Mouse (Mus musculus): Measurements from ENCODE around the gene Ostc.

Ostc gene

GRCm38 (mm10) chr3:130708967-130709924 lies at the start of gene Ostc:
Ostc (minus strand) TSS chr3:130709444.
- DNase-seq (ENCODE audit: low spot score) = peak; percentile 90

GRCm38 (mm10) chr3:130758157-130758841 lies 49.1 kb upstream of the Ostc start:
- no peak for DNase-seq (ENCODE audit: low spot score)

- DNase-seq (ENCODE audit: low spot score) = no peak
Observed at GRCm38 (mm10) chr3:130757117-130757852, 48.0 kb upstream of the Ostc start.

GRCm38 (mm10) chr3:130749206-130749605 lies 40.0 kb upstream of the Ostc start:
- no peak for DNase-seq (ENCODE audit: low spot score)

DNA sequence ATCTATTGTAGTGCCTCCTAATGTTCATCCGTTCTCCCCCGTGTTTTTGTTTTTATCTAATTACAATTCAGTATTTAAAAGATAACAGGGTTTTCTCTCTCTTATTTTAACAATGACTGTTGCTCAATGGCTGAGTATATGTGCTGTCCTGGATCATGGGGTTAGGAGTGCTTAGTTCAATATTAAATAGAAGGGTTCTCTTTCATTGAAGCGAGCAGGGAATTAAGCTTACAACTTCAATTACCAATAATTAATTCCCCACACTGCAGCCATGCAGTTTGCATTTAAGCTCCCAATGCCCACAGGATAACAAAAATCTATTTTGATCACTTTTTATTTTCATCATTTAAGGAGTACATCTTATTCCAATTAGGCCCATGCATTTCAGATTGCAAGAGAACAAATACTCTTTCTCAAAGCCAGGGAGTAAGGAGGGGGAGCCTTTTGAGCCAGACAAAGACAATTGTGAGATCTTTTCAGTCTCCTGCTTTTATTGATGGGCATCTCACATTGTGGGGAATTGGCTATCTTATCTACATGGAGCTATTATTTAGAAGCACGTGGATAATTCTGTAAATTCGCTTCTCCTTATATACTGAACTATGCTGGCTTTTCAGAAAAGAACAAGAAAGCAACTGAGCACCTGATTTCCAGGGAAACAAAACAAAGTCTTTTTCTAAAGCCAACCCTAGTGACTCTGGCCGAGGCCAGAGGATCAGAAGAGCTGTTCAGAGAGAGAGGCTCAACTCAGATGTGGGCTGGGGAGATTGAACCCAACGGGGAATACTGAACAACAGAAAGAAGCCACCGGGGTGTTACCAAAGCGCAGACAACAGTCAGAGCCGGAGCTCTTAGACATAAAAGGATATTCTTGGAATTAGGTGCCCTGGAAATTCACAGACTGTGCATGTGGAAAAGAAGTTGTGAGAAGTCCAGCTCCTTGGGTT lies 37.7 kb upstream of the Ostc start:
- DNase-seq (ENCODE audit: low spot score) = no peak

GRCm38 (mm10) chr3:130737652-130738361 lies 28.6 kb upstream of the Ostc start:
- no peak for DNase-seq (ENCODE audit: low spot score)

- no peak for DNase-seq (ENCODE audit: low spot score)
Observed at GRCm38 (mm10) chr3:130736758-130737157, 27.5 kb upstream of the Ostc start.

GRCm38 (mm10) chr3:130730189-130730653 lies 21.0 kb upstream of the Ostc start, which contains the start of gene Rpl34:
Rpl34 (minus strand) TSS chr3:130730398.
- DNase-seq (ENCODE audit: low spot score) = peak; percentile 93

- DNase-seq (ENCODE audit: low spot score) = peak; percentile 31
Observed at GRCm38 (mm10) chr3:130729472-130730188, 20.4 kb upstream of the Ostc start.

DNA sequence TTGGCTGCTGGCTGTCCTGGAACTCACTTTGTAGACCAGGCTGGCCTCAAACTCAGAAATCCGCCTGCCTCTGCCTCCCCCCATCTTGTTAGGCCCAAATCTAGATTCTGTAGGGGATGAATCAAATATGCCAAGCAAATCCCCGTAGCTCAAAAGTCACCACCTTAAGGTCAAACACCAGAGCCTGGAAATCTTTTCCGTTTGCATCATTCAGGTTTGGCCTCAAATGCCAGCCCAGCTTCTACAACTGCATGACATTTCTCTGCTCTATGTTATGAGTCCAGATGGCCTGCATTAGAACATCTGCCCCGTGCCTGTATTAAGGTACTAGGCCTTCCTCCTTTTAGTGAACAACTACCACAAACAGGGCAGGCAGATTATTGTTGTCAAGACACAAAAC lies 18.4 kb upstream of the Ostc start:
- DNase-seq (ENCODE audit: low spot score) = no peak

GRCm38 (mm10) chr3:130727036-130727435 lies 17.8 kb upstream of the Ostc start:
- no peak for DNase-seq (ENCODE audit: low spot score)

GRCm38 (mm10) chr3:130725718-130726117 lies 16.5 kb upstream of the Ostc start:
- no peak for DNase-seq (ENCODE audit: low spot score)

- DNase-seq (ENCODE audit: low spot score) = no peak
Observed at GRCm38 (mm10) chr3:130722733-130723478, 13.7 kb upstream of the Ostc start.

GRCm38 (mm10) chr3:130720225-130720624 lies 11.0 kb upstream of the Ostc start:
- no peak for DNase-seq (ENCODE audit: low spot score)

DNA sequence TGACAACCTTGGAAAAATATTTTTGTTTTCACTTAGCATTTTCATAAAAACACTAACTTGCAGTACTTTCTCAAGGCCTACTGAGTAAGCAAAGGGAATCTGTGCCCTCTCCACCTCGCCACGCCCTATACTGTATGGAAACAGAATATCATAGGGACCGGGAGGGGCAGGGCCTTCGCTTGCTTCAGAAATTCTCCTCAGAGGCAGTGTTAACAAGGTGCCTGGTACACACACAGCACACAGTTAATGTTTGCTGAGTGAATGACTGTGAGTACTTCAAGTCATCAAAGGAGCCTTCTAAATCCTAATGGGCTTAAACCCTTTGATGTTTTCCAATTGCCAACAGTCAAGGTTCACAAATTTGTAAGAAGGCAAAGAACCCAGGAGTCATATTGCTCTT lies 9.6 kb upstream of the Ostc start:
- DNase-seq (ENCODE audit: low spot score) = no peak

GRCm38 (mm10) chr3:130716555-130716954 lies 7.3 kb upstream of the Ostc start:
- DNase-seq (ENCODE audit: low spot score) = no peak

- DNase-seq (ENCODE audit: low spot score) = peak; percentile 43
Observed at GRCm38 (mm10) chr3:130714775-130715568, 5.7 kb upstream of the Ostc start.

DNA sequence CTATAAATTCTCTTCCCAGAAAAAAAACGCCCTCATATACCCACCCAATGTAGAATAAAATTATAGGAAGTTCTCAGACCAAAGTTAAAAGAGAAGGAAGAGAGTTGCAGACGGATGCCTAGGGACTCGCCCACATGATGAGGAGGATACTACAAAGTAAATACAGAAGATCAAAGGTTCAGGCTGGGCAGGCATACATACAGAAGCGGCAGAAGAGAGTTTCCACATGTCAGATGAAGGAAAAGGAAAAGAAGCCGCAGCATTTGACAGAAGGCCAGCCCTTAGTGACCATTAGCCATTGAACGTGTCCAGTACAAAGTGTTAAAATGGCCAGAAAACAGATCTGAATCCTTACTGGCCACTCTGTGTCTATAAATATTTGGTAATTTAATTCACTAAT lies 3.6 kb upstream of the Ostc start:
- DNase-seq (ENCODE audit: low spot score) = no peak
